Mouse (Mus musculus) ovary, postnatal 14 days (tissue): ENCODE results near the gene Hspg2.

Experiments used
- DNase-seq: peaks from one replicate; pipeline ENCODE4 v3.0.0; 2022; ENCODE audit warnings: low spot score

Gene Hspg2

GRCm38 (mm10) chr4:137500149-137500548 is 31.6 kb downstream of the Hspg2 start:
- DNase-seq = no peak

GRCm38 (mm10) chr4:137500953-137501352 is 32.4 kb downstream of the Hspg2 start:
- DNase-seq = no peak

- no peak for DNase-seq
These were observed 33.6 kb downstream of the Hspg2 start for GRCm38 (mm10) chr4:137502183-137502582.

GRCm38 (mm10) chr4:137502801-137503200 is 34.2 kb downstream of the Hspg2 start:
- no peak for DNase-seq

- no peak for DNase-seq
These were observed 35.0 kb downstream of the Hspg2 start for GRCm38 (mm10) chr4:137503509-137503971.

- no peak for DNase-seq
These were observed 38.1 kb downstream of the Hspg2 start for GRCm38 (mm10) chr4:137506629-137507028.

GRCm38 (mm10) chr4:137509528-137509927 is 41.0 kb downstream of the Hspg2 start:
- DNase-seq = no peak

- no peak for DNase-seq
These were observed 41.6 kb downstream of the Hspg2 start for GRCm38 (mm10) chr4:137510021-137510696.

- DNase-seq = no peak
These were observed 44.3 kb downstream of the Hspg2 start for GRCm38 (mm10) chr4:137512897-137513296.

- DNase-seq = no peak
These were observed 49.6 kb downstream of the Hspg2 start for GRCm38 (mm10) chr4:137517989-137518691.

- DNase-seq = no peak
These were observed 50.2 kb downstream of the Hspg2 start for GRCm38 (mm10) chr4:137518746-137519145.

- DNase-seq = no peak
These were observed 51.8 kb downstream of the Hspg2 start for GRCm38 (mm10) chr4:137520346-137520745.

- DNase-seq = no peak
These were observed 53.4 kb downstream of the Hspg2 start for GRCm38 (mm10) chr4:137521966-137522365.

GRCm38 (mm10) chr4:137525426-137525825 is 56.9 kb downstream of the Hspg2 start:
- DNase-seq = no peak

- DNase-seq = no peak
These were observed 58.8 kb downstream of the Hspg2 start for GRCm38 (mm10) chr4:137527368-137527767.

GRCm38 (mm10) chr4:137527872-137528271 is 59.3 kb downstream of the Hspg2 start:
- DNase-seq = no peak

GRCm38 (mm10) chr4:137540356-137540755 is 71.8 kb downstream of the Hspg2 start:
- no peak for DNase-seq

- DNase-seq = no peak
These were observed 74.4 kb downstream of the Hspg2 start for GRCm38 (mm10) chr4:137542968-137543367.

GRCm38 (mm10) chr4:137545568-137545967 is 77.0 kb downstream of the Hspg2 start:
- no peak for DNase-seq

GRCm38 (mm10) chr4:137546003-137546525 is 77.5 kb downstream of the Hspg2 start:
- DNase-seq = peak; percentile 29

GRCm38 (mm10) chr4:137553466-137553865 is 84.9 kb downstream of the Hspg2 start:
- DNase-seq = no peak

GRCm38 (mm10) chr4:137556673-137557210 is 88.2 kb downstream of the Hspg2 start:
- no peak for DNase-seq

GRCm38 (mm10) chr4:137569873-137570272 is 101.3 kb downstream of the Hspg2 start:
- DNase-seq = no peak
